Mouse (Mus musculus): ENCODE data around the gene Nceh1.

GRCm38 (mm10) chr3:27316559-27317287, 134.0 kb downstream of the Nceh1 start, which contains the start of gene Tnfsf10:
- no peak for TF ChIP-seq CTCF (IDR thresholded peaks at IDR 0.05; ENCODE audit: extremely low read depth, insufficient read length, insufficient replicate concordance, low read depth, low read length)
- peak; percentile 88 for TF ChIP-seq POLR2A (IDR thresholded peaks at IDR 0.05; ENCODE audit: low read depth, low read length)

Data from small intestine, adult 2 months (tissue).